Mouse (Mus musculus) ES-E14 (cell line): ENCODE data around the gene Kcnh1.

Experiments
- CHD2 ChIP-seq: IDR thresholded peaks from 2 replicates; pipeline ENCODE4 v1.6.1; 2014; ENCODE audit warnings: mild to moderate bottlenecking, low read depth, low read length, inconsistent platforms
- ZC3H11A ChIP-seq: IDR thresholded peaks from 2 replicates; pipeline ENCODE4 v1.6.1; 2012; ENCODE audit warnings: low read depth, mild to moderate bottlenecking, inconsistent platforms, low read length, borderline replicate concordance

DNA sequence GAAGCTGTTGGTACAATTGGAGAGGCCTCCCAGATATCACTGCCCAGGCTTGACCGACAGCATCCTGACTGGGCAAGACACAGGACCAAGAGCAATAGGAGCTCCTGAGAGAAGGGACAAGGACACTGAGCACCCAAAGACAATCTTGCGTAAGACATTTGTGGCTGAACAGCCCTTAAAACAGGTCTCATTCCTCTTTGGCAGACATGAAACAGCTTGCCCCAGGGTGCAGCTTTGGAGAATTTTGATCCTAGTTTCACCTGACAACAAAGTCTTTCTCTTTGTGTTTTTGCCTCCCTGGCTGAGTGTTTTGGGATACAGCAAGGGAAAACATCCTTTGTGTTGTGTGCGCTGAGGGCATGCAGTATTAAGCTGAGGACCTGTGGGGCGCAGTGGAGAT is 153.4 kb downstream of the Kcnh1 start:
- TF ChIP-seq CHD2 (no peak), ZC3H11A (no peak)
